Mouse (Mus musculus) cerebellum, adult 2 months (tissue): ENCODE measurements around the gene Ret. TPM values are rescaled to one million over a fixed set of nuclear protein-coding genes. Genes with fewer than 3 reads are reported as not detected.

ENCODE experiments used
- DNase-seq, 2 experiments: peaks; one replicate each; pipeline ENCODE4 v3.0.0; 2021
- H3K27ac ChIP-seq: fragments of 200-500 bp; 2 replicates; pipeline ENCODE4 v1.5.1; 2012; ENCODE audit warnings: low read length, control low read depth, inconsistent platforms; ENCODE audit not compliant: insufficient read depth
- H3K27me3 ChIP-seq: fragments of 200-500 bp; 2 replicates; pipeline ENCODE4 v1.6.1; 2012; ENCODE audit warnings: inconsistent platforms, mild to moderate bottlenecking, low read length, moderate library complexity; ENCODE audit not compliant: control insufficient read depth, insufficient read depth
- H3K4me1 ChIP-seq: fragments of 200-500 bp; 2 replicates; pipeline ENCODE4 v1.6.1; 2011; ENCODE audit warnings: low read length; ENCODE audit not compliant: control insufficient read depth, insufficient read depth
- H3K4me3 ChIP-seq: fragments of 200-500 bp; replicated peaks from 2 replicates; pipeline ENCODE3; 2011; ENCODE audit warnings: mild to moderate bottlenecking, low read depth, low read length, control low read depth; ENCODE audit not compliant: insufficient read depth
- CTCF ChIP-seq: fragments of 200-500 bp; IDR thresholded peaks from 2 replicates; pipeline ENCODE4 v1.5.1; 2011; ENCODE audit warnings: low read depth, mild to moderate bottlenecking, control low read depth, low read length, moderate library complexity, borderline replicate concordance; ENCODE audit not compliant: insufficient read depth
- POLR2A ChIP-seq: fragments of 200-500 bp; IDR thresholded peaks from 2 replicates; pipeline ENCODE4 v1.6.1; 2011; ENCODE audit warnings: low read length, control low read depth, borderline replicate concordance; ENCODE audit not compliant: insufficient read depth
- WGBS: fragments of 180-500 bp; shearing (Covaris S2); methylation state at CpG from one replicate; pipeline ENCODE4 v1.1.7; 2018; 5-methylcytosine and 5-hydroxymethylcytosine counted together
- polyA plus RNA-seq: library from polyadenylated mRNA; depleted of rRNA; stranded (reverse); fragments of >200 nt; gene quantifications from 2 replicates; pipeline ENCODE4 v1.2.3, GENCODE M21; 2012; rRNA removed

The Ret gene
- polyA plus RNA-seq, 1 experiment = 30.1 TPM

DNA sequence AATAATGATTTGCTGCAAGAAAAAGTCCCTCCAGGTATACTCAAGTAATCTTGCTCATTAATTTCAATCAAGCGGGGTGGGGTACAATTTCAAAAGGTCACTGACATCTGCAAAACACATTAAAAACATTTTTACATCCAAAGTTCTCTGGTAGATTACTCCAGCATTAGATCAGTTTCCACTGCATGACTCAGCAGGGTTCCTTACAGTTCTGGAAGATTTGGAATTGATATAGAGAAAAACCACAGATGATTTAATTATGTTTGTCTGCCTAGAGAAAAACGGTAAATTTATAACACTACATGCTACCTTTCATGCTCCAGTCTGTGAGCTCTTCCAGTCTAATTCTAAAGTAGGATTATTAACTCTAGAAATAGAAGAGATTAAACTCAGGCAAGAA is 67.5 kb downstream of the Ret start:
- no peaks in the 10 kb centered on the region for H3K4me1 ChIP-seq
- no peak for DNase-seq
- H3K27me3 ChIP-seq = no peaks in the 10 kb centered on the region
- 63% methylated on average over 2 of the region's 2 CpGs for WGBS
- H3K27ac ChIP-seq = no peak overlapping the region
- TF ChIP-seq POLR2A (no peak), CTCF (no peak)
- no peak overlapping the region for H3K4me3 ChIP-seq

DNA sequence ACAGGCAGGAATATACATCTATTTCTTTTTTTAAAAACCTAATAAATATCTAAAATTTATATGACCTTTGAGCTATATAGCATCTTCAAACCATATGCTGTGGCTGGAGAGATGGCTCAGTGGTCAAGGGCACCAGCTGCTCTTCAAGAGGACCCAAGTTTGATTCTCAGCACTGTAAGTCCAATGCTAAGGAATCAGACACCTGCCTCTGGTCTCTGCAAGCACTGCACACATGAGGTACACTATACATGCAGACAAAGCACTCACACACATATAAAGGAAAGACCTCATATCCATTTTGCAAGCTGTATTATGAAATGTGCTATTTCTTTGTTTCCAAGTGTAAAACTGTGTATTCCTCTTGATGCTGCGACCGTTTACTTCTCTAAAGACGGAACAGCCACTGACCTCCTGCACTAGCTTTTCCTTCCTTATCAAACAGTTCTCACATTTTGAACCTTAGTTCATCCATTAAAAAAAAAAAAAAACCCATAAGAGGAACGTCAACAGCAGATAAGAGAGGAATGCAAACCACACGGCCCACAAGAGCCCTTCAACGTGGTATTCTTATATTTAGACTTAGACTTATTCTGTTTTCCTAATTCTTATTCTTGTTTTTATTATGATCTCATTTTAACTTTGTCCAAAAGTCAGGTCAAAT is 69.6 kb downstream of the Ret start:
- H3K4me1 ChIP-seq = no peaks in the 10 kb centered on the region
- H3K27ac ChIP-seq = no peak overlapping the region
- WGBS = 90% methylated on average over 6 of the region's 6 CpGs
- H3K27me3 ChIP-seq = no peaks in the 10 kb centered on the region
- DNase-seq = no peak
- TF ChIP-seq POLR2A (no peak), CTCF (no peak)
- no peak overlapping the region for H3K4me3 ChIP-seq

DNA sequence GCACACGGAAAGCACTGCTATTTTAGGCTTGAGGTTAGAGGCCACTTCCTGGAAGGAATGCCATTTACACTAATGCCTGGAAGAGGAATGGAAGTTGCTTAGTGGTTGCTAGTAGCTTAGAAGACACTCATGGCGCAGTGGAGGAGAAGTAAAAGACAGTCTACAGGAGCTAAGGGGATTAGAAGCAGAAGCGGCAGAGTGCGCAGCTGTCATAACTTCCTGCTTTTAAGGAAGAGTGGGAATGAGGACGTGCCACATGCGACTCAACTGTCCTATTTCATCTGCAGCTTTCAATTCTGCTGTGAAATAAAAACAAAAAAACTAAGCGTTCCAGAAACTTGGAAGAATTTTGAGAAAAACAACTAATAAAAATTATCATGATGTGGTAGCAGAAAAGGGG is 70.3 kb downstream of the Ret start:
- no peak overlapping the region for H3K4me3 ChIP-seq
- DNase-seq = no peak
- no peaks in the 10 kb centered on the region for H3K27me3 ChIP-seq
- WGBS = 88% methylated on average over 7 of the region's 7 CpGs
- H3K4me1 ChIP-seq = no peaks in the 10 kb centered on the region
- TF ChIP-seq POLR2A = no peak
- no peak for TF ChIP-seq CTCF
- no peak overlapping the region for H3K27ac ChIP-seq

DNA sequence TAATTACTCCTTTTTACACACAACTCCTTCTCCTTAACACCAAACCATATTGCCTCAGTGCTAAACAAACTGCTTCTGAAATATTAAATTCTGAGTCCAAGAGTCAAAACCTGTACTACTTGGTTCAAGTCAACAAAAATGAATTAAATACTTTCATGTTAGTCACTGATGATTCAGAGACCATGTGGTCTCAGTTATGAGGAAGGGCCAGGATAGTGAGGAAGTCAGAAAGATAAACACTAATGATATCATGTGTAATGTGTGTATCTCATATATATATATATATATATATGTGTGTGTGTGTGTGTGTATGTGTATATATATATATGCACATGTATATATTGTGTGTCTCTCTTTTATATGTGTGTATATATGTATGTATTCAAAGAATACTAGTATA is 70.9 kb downstream of the Ret start:
- no peak overlapping the region for H3K4me3 ChIP-seq
- no peak for TF ChIP-seq POLR2A
- no peak for TF ChIP-seq CTCF
- no peaks in the 10 kb centered on the region for H3K4me1 ChIP-seq
- no peak overlapping the region for H3K27ac ChIP-seq
- no peak for DNase-seq
- H3K27me3 ChIP-seq = no peaks in the 10 kb centered on the region

DNA sequence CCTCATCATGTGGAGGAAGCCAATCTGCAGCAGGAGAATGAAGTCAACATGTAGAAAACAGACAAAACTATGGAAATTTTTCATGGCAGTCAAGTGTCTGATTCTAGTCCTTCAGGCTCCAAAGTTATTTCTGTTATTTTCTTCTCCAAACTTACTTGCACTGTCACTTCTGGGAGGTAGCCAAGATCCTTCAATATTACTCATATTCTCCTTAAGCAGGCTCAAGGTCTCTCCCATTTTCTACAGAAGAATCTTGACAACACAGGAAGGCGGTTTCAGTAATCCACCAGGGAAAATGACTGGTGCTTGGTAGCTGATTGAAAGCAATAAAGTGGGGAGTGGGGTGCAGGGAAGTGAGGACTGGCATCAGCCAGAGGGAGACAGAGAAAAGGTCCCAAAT is 74.8 kb downstream of the Ret start:
- Histone ChIP-seq H3K4me3 (no peak overlapping the region), H3K27ac (no peak overlapping the region), H3K4me1 (no peaks in the 10 kb centered on the region), H3K27me3 (no peaks in the 10 kb centered on the region)
- DNase-seq = no peak
- no peak for TF ChIP-seq POLR2A
- TF ChIP-seq CTCF = no peak
- 91% methylated on average over 1 of the region's 1 CpGs for WGBS

DNA sequence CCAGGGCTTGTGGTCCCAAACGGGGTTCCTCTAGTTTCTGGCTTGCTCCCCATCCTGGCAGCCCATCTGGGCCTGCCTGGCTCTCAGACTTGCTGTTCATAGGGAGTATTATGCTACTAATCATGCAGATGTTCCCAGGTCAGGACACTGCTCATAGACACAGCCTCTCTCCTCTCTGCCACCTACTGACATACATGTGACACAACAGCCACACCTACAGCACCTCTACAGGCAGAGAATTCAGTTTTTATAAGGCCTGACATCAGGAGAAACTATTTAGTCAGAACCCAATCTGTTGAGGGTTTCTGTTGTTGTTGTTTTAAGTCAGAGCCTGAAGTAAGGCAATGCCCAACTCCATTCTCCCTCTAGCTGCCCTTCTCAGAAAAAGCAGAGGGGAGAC is 85.7 kb downstream of the Ret start:
- no peaks in the 10 kb centered on the region for H3K4me1 ChIP-seq
- no peak overlapping the region for H3K4me3 ChIP-seq
- no peak for DNase-seq
- H3K27ac ChIP-seq = no peak overlapping the region
- WGBS = 39% methylated on average over 1 of the region's 1 CpGs
- peak; percentile 28; the same call in 1 of the 2 replicates for TF ChIP-seq CTCF
- no peak for TF ChIP-seq POLR2A
- H3K27me3 ChIP-seq = no peaks in the 10 kb centered on the region

Other genes starting within 250 kb of the Ret start
- gene Rasgef1a, start 186.3 kb downstream of the Ret start, polyA plus RNA-seq = 59.8 and 66.0 TPM in 2 replicates
- gene Csgalnact2, start 58.6 kb downstream of the Ret start, polyA plus RNA-seq = 10.2 and 10.8 TPM in 2 replicates
- 18.9 and 19.5 TPM in 2 replicates for gene Bms1, start 221.8 kb upstream of the Ret start, polyA plus RNA-seq